Mouse (Mus musculus) embryonic fibroblast, embryonic 13.5 days (primary cell): ENCODE measurements around the gene Cdh13.

Experiments
- CTCF ChIP-seq: IDR thresholded peaks from 2 replicates; pipeline ENCODE4 v1.5.1; 2011; ENCODE audit warnings: mild to moderate bottlenecking, control low read depth, low read length, moderate library complexity, borderline replicate concordance; ENCODE audit not compliant: insufficient read depth
- POLR2A ChIP-seq: IDR thresholded peaks from 2 replicates; pipeline ENCODE4 v1.6.1; 2011; ENCODE audit warnings: low read depth, mild to moderate bottlenecking, control low read depth, low read length, moderate library complexity

- TF ChIP-seq POLR2A (no peak), CTCF (no peak)
These were observed 1027.9 kb downstream of the Cdh13 start for GRCm38 (mm10) chr8:119311412-119311811.
